Mouse (Mus musculus) forelimb bud, embryonic 11.5 days (tissue): ENCODE results near the gene Mylpf.

Experiments used
- DNase-seq: peaks from one replicate; pipeline ENCODE4 v3.0.0-alpha.2; 2012; ENCODE audit warnings: low read depth, low spot score

Gene Mylpf

DNA sequence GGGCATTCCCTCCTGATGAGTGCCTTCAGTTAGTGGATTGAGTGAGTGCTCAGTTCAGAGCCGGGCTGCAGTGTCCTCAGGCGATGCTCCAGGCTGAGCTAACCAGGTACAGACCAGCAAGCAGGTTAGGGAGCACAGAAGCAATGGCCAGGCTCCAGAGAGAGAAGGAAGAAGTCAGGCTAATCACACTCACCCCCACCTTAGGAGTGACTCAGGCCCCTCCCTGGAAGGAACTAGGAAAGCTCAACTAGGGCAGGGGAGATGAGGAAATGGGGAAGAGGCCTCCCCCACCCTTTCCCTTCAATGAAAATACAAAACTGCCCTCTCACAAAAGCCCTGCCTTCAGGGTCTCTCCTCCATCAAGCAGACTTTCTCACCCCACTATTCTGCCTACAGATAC lies 2.1 kb upstream of the Mylpf start:
- DNase-seq: no peak

DNA sequence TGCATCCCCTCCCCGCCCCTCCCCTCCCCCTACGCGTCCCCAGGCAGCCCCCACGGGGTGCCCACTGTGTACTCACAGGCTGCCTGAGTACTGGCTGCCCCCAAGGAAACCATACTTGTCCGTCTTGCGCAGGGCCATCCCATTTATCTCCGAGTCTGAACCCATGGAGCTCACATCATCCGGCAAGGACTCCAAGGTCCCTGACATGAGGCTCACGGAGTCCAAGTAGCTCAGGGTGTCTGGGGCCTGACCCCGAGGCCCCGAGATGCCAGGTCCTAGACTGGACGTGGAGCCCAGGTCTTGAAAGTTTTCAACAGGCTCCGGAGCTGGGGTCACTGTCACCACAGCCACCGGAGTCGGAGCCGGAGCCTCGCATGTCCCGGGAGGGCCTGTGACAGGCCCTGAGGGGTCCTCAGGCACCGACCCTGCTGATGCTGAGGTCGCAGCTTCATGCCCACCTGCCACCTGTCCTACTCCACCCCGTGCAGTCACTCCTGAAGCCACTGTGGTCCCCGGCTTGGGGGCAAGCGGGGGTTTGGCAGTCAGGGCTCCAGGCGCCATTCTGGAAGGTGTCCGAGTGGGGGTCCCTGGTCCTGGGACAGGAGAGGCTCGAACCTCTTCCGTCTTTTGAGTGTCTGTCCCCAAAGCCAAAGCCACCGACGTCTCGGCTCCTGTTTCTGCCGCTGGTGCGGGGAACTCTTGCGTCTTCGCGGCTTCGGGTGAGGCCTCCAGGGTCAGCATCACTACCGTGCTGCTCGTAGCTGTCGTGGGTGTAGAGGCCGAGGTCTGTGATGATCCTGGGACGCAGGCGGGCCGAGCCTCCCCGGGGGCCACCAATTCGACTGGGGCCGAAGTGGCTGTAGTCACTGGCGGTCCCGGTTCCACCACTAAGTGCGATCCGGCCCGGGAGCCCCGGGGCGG lies 1.1 kb upstream of the Mylpf start:
- no peak for DNase-seq

DNA sequence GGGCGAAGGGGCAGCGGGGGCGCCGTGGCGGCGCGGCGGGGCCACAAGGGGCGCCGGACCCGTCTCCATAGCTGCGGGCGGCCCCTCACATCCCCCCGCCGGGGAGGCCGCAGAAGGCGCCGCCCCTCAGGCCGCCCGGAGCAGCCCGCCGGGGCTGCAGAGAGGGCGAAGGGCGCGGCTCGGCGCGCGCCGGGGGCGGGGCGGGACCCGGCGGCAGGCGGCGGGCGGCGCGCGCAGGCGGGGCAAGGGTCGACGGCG lies 466 bp upstream of the Mylpf start, which contains the start of gene Tbc1d10b:
Tbc1d10b (minus strand) TSS at position 174 of the 258 bp plus-strand sequence.
- DNase-seq: no peak

DNA sequence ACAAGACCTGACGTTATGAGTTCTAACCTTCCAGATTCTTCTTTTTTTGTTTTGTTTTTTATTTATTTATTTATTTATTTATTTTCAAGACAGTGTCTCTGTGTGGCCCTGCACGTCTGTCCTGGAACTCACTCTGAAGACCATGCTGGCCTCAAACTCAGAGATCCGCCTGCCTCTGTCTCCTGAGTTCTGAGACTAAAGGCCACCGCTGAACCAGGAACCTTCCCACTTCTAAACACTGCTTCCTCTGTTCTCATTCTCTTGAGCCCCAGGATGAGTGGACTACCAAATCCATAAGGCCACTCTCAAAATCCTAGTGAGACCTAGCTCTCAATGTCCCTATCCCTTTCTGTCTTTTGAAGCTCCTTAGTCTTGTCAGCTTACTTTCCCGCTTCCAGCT lies 1.2 kb downstream of the Mylpf start:
- no peak for DNase-seq

DNA sequence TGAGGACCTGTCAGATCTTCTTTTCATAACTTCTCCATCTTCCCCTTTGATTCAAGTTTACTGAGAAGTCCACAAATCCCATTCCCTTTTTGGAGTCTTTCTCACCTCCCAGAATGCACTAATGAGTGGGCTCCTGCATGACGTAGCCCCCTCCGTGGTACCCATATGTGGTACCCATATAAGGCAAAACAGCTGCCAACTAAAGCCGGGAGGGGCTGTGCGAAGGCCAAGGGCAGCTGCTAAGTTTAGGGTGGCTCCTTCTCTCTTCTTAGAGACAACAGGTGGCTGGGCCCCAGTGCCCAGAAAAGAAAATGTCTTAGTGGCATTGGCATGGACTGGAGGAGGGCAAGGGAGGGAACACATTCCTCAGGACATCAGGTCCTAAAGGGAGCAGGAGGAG lies 1.6 kb downstream of the Mylpf start:
- DNase-seq: no peak

DNA sequence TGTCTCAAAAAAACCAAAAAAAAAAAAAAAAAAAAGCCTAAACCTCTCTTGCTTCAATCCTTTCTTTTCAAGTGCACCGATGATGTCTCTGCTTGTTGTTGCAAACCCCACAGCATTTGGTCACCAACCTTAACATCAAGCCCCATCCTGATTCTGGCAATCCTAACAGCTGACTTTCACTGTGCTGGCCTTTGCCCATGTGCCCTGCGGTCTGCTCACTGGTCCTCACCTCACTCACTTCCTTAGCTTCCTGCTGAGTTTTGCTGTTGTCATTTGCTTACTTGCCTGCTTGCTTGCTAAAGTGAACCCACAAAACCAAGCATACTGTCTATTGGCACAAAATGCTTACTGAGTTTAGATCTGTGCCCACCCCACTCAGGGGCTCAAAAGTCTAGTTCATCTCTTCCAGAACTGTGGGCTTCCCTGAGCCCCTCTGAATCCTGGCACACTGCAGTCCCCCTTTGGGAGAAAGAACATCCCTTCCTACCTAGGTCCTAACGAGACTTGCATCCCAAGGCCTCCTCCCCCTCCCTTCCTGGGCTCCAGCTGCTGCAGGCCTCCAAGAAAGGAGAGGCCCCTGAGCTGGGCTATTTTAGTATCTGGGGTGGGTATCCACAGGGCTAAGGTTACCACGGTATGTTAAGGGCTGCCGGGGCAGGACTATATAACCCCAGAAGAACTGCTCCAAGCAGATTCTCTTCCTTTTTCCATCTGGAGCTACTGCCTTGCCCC lies 2.5 kb downstream of the Mylpf start:
- DNase-seq: no peak

DNA sequence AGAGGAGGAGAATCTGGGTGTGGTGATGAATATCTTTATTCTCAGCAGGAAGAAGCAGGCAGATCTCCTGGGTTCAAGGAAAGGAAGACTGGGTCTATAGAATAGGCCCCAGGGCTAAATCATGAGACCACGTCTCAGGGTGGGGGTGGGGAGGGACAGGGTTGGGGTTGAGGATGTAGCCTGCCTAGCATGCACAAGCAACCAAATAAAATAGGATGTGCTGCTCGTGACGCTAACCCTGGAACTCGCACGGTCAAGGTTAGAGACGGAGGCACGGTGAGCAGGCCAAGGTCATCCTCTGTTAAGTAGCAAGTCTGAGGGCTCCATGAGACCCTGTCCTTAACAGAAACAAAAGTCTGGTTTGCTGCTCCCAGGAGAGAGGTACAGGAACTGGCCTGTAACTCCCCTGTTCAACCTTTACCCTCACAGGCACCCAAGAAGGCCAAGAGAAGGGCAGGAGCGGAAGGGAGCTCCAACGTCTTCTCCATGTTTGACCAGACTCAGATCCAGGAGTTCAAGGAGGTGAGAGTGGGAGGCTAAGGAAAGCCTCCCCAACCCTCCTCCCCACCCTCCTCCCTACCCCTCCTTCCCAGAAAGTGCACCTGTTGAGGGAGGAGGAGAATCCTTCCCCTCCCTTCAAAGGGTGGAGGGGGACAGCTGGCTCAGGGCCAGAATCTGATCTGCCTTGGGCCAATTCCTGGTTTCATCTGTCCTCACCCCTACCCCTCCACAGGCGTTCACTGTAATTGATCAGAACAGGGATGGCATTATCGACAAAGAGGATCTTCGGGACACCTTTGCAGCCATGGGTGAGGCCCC lies 4.0 kb downstream of the Mylpf start:
- no peak for DNase-seq

DNA sequence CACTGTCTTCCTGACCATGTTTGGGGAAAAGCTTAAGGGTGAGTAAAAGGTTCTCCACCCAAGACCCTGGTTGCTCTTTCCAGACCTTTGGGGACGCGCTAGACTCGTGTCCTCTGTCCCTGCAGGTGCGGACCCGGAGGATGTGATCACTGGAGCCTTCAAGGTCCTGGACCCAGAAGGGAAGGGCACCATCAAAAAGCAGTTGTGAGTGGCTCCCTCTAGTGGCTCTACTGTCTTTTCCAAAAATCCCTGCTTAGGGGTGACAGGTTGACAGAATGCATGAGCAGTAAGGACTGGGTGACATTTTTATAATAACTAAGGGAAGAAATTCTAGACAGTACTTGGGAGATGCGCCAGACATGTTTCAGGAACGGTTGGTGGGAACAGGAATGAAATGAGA lies 4.8 kb downstream of the Mylpf start:
- DNase-seq: no peak

DNA sequence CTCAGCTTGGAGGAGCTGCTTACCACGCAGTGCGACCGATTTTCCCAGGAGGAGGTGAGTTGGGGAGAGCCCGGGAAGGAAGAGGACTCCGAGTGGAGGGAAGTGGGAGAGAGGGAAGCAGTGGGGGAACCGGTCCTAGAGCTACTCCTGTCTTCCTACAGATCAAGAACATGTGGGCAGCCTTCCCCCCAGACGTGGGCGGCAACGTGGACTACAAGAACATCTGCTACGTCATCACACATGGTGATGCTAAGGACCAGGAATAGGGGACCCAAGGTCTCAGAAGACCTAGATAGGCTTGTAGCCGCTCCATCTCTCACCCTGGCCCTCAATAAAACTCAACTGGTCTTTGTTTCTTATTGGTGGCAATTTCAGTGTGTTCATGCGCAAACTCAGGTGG lies 5.2 kb downstream of the Mylpf start:
- DNase-seq: no peak

DNA sequence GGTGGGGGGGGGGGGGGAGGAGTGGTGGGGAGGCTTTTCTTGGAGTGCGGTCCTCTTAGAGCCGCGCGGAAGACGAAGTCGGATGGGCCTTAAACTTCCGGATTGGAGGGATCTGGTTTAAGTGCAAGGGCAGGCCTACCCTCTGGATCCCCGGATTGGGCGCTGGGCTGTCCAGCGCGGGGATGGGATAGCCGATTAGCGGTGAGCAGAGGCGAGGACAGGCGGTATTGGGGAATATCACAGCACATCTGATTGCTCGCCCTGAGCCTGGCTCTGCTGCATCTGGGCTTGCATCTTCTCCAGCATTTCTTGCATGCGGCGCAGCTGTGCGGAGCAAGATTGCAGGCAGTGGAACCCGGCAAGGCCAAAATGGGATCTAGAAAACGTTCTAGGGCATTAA lies 5.8 kb downstream of the Mylpf start:
- no peak for DNase-seq

DNA sequence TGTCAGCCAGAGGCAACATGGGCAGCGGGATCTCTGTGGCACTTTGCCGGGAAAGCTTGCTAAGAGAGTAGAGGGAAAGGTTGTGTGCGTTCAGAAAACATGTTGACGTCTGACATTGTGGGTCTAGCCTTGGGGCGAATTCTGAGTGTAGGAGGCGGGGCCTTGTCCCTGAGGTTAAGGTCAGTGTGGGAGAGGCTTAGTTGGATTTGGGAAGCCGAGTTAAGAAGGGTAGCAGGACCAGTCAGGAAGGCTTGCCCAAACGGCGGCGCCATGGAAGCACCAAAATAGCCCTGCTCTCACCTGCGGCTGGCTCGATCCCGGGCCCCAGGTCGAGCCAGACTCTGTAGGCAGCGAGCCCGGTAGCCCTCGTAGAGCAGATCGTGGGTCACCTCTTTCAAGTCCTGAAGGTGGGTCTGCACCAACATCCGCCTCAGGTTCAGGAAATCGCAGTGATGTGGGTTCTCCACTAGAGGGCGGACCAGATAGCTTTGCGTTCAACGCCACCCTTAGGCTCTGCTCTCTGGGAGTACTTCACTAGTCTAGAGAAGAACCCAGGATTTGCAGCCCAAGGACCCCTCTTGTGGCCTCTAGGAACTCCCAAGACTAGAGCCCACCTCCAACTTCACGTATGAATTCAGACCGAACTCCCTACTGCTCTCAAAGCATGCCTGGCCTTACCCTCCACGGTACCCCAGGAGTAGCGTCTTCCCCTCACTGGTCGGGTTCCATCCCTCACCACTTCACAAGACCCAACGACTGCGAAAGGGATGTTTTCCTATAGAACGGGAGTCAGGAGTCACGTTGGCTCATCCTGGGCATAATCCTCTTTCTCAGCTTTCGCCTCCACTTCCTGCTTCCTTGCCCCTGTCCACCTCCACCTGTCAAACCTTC lies 6.5 kb downstream of the Mylpf start:
- DNase-seq: peak; percentile 73

DNA sequence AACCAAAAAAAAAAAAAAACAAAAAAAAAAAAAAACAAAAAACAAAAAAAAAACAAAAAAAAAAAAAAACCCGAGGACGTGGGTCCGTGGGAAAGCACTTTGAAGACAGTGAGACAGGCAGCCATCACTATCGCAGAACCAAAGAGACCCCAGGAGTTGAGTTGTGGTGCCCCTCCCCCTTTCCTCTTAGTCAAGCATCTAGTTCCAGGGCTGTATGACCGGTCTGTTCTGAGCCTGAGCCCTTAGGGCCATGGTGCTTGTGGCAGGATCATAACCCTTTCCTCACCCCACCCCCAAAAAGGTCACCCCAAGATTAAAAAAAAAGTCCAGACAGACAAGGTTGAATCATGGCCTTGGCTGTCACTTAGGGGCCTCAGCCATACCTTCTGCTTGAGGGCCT lies 7.6 kb downstream of the Mylpf start:
- DNase-seq: no peak

DNA sequence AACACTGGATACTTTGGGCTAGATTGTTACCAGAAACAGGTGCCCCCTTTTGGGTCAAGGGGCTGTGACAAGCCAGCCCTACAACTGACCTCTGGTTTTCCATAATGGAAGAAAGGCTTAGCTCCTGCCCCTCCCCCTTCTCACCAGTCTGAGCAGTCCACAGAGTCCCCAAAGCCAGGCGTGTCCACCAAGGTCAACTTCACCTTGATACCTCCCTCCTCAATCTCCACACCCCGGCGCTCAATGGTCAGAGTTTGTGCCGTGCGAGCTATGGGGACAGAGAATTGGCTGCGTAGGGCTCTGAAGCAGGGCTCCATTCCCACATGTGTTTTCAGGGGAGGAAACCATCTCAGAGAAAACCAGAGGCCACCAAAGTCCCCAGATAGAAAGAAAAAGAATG lies 8.8 kb downstream of the Mylpf start:
- DNase-seq: no peak

DNA sequence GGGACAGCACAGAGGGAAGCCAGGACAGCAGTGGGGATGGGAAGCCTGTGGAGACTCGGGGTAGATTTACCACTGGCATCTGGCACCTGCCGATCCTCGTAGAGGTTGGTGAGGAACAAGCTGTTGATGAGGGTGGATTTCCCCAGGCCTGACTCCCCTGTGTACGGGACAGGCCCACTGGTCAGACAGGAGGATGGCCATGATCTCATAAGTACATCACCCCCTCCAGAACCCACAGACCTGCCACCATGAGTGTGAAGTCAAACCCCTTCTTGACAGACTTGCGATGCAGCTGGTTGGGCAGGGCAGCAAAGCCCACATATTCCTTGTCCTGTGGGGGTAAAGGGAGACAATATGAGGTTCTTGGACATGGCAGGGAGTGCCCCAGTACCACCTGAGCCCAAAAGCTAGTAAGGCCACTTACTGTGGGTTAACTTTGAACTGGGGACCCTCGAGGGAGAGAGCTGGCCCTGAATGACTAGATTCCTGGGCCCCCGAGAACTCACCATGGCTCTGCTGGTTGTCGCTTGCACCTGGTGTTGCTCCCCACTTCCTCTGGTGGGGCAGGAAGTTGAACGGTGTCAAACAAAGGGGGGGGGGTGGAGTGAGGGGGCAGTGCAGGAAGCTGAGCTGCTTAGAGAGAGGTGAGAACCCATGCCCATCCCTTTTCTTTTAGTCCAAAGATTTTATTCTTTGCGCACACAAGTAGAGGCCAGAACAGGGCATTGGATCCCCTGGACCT lies 9.4 kb downstream of the Mylpf start:
- no peak for DNase-seq

DNA sequence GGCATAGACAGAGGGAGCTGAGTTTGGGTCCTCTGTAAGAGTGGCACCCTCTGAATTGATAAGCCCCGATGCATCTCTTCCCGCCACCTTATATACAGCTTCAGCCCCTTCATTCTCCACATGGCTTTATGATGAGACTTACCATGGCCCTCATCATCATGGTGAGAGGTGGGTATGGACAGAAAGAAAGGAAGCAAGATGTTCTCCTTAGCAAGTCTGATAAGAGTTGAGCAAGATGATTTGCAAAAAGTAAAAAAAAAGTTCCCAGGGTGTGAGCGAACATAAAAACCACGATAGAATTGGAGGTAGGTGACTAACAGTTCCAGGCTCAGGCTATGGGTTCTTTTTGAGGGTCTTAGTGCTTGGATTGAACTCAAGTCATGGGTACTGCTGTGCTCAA lies 10.0 kb downstream of the Mylpf start:
- DNase-seq: no peak

DNA sequence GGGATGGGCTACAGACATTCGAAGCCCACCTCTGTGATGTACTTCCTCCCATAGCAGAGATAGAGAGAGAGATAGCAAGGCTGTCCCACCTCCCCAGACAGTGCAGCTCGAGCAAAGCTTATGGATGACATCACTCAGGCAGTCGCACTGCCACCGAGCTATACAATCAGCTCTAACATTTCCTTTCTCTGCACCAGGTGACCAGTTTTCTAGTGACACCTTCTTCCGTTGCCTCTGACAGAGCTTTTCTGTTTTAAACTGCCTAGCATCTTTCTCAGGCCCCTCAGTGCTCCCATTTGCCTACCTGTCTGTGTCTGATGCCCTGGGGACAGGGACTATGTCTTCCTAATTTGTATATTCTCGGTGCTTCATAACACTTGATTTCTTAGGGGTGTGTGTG lies 11.8 kb downstream of the Mylpf start:
- no peak for DNase-seq

DNA sequence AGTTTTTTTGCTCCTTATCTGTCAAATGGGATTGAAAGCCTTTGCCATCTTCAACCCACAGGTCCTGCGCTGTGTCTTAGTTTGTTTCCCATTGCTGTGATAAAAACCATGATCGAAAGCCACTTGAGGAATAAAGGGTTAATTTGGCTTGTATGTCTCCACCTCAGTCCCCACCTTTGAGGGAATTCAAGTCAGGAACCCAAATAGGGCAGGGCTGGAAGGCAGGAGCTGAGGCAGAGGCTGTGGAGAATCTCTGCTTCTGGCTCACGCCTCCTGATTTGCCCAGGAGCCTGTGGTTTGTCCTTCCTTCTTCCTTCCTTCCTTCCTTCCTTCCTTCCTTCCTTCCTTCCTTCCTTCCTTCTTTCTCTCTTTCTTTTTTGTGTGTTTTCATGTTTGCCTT lies 14.4 kb downstream of the Mylpf start:
- no peak for DNase-seq

DNA sequence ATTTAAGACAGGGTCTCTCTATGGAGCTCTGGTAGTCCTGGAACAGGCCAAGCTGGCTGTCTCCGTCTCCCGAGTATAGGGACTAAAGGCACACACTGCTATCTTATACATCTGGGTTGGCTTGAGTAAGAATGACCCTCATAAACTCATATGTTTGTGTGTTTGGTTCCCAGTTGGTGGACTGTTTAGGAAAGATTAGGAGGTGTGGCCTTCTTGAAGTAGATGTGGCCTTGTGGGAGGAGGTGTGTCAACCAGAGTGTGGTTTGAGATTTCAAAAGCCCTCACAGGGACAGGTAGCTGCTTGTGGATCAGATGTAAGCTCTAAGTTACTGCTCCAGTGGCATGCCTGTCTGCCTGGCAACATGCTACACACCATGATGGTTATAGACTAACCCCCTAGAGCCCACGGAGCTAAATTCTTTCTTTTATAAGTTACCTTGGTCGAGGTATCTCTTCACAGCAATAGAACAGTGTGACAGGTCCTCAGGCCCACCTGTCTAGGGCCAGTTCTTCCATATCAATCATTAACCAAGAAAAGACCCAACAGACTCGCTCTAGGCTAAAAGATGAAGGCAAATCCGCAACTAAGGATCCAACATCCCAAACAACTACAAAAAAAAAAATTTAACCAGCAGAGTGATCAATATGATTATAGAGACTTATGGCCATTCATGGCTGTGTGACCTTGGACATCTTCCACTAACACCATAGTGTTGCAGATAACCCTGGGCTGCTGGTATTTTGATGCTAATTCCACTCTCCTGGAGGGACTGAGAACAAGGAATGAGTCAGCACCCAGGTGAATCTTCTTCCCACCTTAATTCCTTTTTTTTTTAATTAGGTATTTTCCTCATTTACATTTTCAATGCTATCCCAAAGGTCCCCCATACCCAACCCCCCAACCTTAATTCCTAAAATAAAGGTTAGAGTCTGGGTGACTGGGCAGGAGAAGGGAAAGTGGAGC lies 15.1 kb downstream of the Mylpf start:
- no peak for DNase-seq

DNA sequence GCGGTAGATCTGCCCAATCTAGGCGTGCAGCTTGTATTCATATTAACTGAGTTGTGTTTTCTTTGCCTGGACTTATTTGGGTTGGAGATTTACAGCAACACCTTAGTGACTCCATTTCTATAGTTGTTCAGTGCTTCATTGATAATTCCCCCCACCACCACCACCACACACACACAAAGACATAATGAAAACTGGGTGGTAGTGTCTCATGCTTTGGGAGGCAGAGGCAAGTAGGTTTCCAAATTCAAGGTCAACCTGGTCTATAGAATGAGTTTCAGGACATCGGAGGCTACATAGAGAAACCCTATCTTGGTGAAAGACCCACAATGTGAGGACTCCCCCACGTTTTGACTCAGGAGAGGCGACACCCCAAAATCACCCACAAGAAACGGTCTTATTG lies 15.9 kb downstream of the Mylpf start:
- no peak for DNase-seq
